ENCODE assay signal across 8 mouse cellular contexts in the genomic region with DNA sequence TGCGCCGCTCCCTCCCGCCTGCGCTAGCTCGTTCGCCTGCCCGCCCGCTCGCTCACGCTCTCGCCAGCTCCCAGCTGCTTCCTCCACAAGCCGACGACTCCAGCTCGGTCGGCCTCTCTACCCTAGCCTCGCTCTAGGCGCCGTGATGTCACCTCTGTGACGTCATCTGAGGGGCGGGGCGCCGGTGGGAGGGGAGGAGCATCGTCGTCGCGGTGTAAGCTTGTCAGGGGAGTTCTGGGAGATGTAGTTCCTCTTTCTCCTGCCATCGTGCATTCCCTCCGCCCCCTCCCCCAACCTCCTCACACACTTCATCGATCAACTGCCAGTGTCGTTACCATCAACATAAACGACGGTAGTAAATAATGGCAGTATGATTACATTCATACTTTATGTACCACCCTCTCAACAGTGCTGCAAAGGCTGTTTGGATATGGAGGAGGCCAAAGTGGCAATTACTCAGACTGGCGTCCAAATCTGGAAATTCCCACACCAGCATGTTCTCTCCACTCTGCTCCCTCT. TPM values are rescaled to one million over a fixed set of nuclear protein-coding genes. Genes with fewer than 3 reads are reported as not detected.
DNase-seq lines count a peak whose midpoint lies in the region; ATAC-seq and TF ChIP-seq lines count a peak whose summit lies in the region.

A gene (minus strand): TSS at position 141 of the 519 bp plus-strand sequence.

- no peaks in the 10 kb centered on the region for H3K9me3 ChIP-seq in embryonic facial prominence, embryonic 14.5 days (ENCODE audit: control insufficient read depth, low read length)
- no peaks in the 10 kb centered on the region for H3K9me3 ChIP-seq in limb, embryonic 14.5 days (ENCODE audit: control insufficient read depth, low read length)
- H3K9me3 ChIP-seq in midbrain, postnatal 0 days (ENCODE audit: low read length): no peaks in the 10 kb centered on the region

- H3K4me2 ChIP-seq in embryonic facial prominence, embryonic 14.5 days (ENCODE audit: low read depth, low read length): peak within 1 kb of the TSS; percentile 77
- peak within 1 kb of the TSS; percentile 60 for H3K4me2 ChIP-seq in limb, embryonic 14.5 days (replicated peaks; ENCODE audit: low read depth, low read length, severe bottlenecking)
- peak within 1 kb of the TSS; percentile 91 for H3K4me2 ChIP-seq in midbrain, postnatal 0 days (ENCODE audit: low read depth, low read length, poor library complexity, severe bottlenecking)

- no peak; the same call in 1 of the 2 replicates for TF ChIP-seq CTCF in midbrain, postnatal 0 days (IDR thresholded peaks at IDR 0.05)

- H3K4me3 ChIP-seq in embryonic facial prominence, embryonic 14.5 days (ENCODE audit: low read depth, low read length): peak within 1 kb of the TSS; percentile 81
- H3K4me3 ChIP-seq in limb, embryonic 14.5 days (replicated peaks; ENCODE audit: low read length): peak within 1 kb of the TSS; percentile 74
- H3K4me3 ChIP-seq in midbrain, postnatal 0 days (ENCODE audit: low read depth, low read length): peak within 1 kb of the TSS; percentile 74

- H3K27me3 ChIP-seq in embryonic facial prominence, embryonic 14.5 days (replicated peaks; ENCODE audit: control insufficient read depth, insufficient read depth, low read length): no peaks in the 10 kb centered on the region
- no peaks in the 10 kb centered on the region for H3K27me3 ChIP-seq in limb, embryonic 14.5 days (ENCODE audit: control insufficient read depth, insufficient read depth, low read length)
- no peaks in the 10 kb centered on the region for H3K27me3 ChIP-seq in midbrain, postnatal 0 days (ENCODE audit: insufficient read depth, low read length)

- no peaks in the 10 kb centered on the region for H3K36me3 ChIP-seq in embryonic facial prominence, embryonic 14.5 days (ENCODE audit: control insufficient read depth, insufficient read depth, low read length)
- no peaks in the 10 kb centered on the region for H3K36me3 ChIP-seq in limb, embryonic 14.5 days (ENCODE audit: control insufficient read depth, insufficient read depth, low read length)
- H3K36me3 ChIP-seq in midbrain, postnatal 0 days (ENCODE audit: insufficient read depth, low read length): no peaks in the 10 kb centered on the region

- TF ChIP-seq POLR2A in limb, embryonic 14.5 days (IDR thresholded peaks at IDR 0.05; ENCODE audit: borderline replicate concordance, extremely low read depth, insufficient read depth, insufficient read length): peak; percentile 61; the same call in 1 of the 2 replicates

- peak; percentile 98 for DNase-seq in 3T3-L1 (ENCODE audit: low read depth, low spot score)
- peak; percentile 100 for DNase-seq in adrenal gland, postnatal 4 days (ENCODE audit: low spot score in 2 of 2)
- peak; percentile 97 for DNase-seq in embryonic facial prominence, embryonic 14.5 days (ENCODE audit: low spot score)
- DNase-seq in heart, adult 8-10 months (ENCODE audit: low spot score): peak; percentile 100
- peak; percentile 99 for DNase-seq in kidney, adult 9 months
- peak; percentile 95 for DNase-seq in limb, embryonic 14.5 days (ENCODE audit: low spot score)
- peak; percentile 97 for DNase-seq in midbrain, postnatal 0 days (ENCODE audit: low spot score)
- peak; percentile 100 for DNase-seq in spleen, postnatal 14 days (ENCODE audit: low spot score in 2 of 2)

- H3K4me1 ChIP-seq in embryonic facial prominence, embryonic 14.5 days (ENCODE audit: control insufficient read depth, insufficient read depth, low read length): peaks cover 25% of the 10 kb centered on the region
- H3K4me1 ChIP-seq in limb, embryonic 14.5 days (ENCODE audit: control insufficient read depth, insufficient read depth, low read length): peaks cover 24% of the 10 kb centered on the region
- peaks cover 7% of the 10 kb centered on the region; the same call in 1 of the 2 replicates for H3K4me1 ChIP-seq in midbrain, postnatal 0 days (ENCODE audit: insufficient read depth, low read length)

- WGBS in embryonic facial prominence, embryonic 14.5 days: 1% methylated on average over 23 of the region's 33 CpGs
- 1% methylated on average over 31 of the region's 33 CpGs for WGBS in limb, embryonic 14.5 days
- under 1% methylated on average over 30 of the region's 33 CpGs for WGBS in midbrain, postnatal 0 days

- peak within 1 kb of the TSS; percentile 93 for H3K27ac ChIP-seq in embryonic facial prominence, embryonic 14.5 days (replicated peaks; ENCODE audit: low read depth, low read length)
- H3K27ac ChIP-seq in limb, embryonic 14.5 days (replicated peaks; ENCODE audit: low read depth, low read length): peak within 1 kb of the TSS; percentile 84
- H3K27ac ChIP-seq in midbrain, postnatal 0 days (ENCODE audit: low read depth, low read length): peak within 1 kb of the TSS; percentile 90

- ATAC-seq in embryonic facial prominence, embryonic 14.5 days (ENCODE audit: low read depth): peak; percentile 95
- peak; percentile 96 for ATAC-seq in limb, embryonic 14.5 days (ENCODE audit: low FRiP score, low read depth)
- ATAC-seq in midbrain, postnatal 0 days (ENCODE audit: low FRiP score): peak; percentile 97

- H3K9ac ChIP-seq in embryonic facial prominence, embryonic 14.5 days (ENCODE audit: low read depth, low read length): peak within 1 kb of the TSS; percentile 86
- peak within 1 kb of the TSS; percentile 76 for H3K9ac ChIP-seq in limb, embryonic 14.5 days (ENCODE audit: low read depth, low read length, severe bottlenecking)
- peak within 1 kb of the TSS; percentile 91 for H3K9ac ChIP-seq in midbrain, postnatal 0 days (replicated peaks; ENCODE audit: low read length, poor library complexity, severe bottlenecking)

RNA-seq across cellular contexts. Expression of the gene that starts here (rescaled TPM):
- 100 to 1,000 TPM; 108 to 113 TPM for total RNA-seq in adrenal gland, postnatal 4 days (2021)
- polyA plus RNA-seq in embryonic facial prominence, embryonic 14.5 days (2014; fragmentation: Nextera tagmentation; extraction: Ambion mirVana): 51.5 and 53.1 TPM in 2 replicates
- total RNA-seq in heart, adult 8-10 months (2022): 10 to 100 TPM; 59.8 to 73.0 (median 62.5) TPM
- polyA plus RNA-seq in limb, embryonic 14.5 days (2012; rRNA removed): 43.0 and 45.7 TPM in 2 replicates
- polyA plus RNA-seq in limb, embryonic 14.5 days (2014; fragmentation: Nextera tagmentation; extraction: Ambion mirVana): 50.1 and 55.8 TPM in 2 replicates
- 47.8 and 57.0 TPM in 2 replicates for total RNA-seq in midbrain, postnatal 0 days (2014; rRNA removed)
- 40.0 and 43.1 TPM in 2 replicates for polyA plus RNA-seq in midbrain, postnatal 0 days (2015; fragmentation: Nextera tagmentation; extraction: Ambion mirVana)

Comparison
In these comparisons a context has a peak if more than half of its experiments do, and no peak if none do; other contexts are left out.
1. Peak in every context shown above with its lines: DNase-seq, ATAC-seq, H3K4me3 ChIP-seq and H3K27ac ChIP-seq.